Mouse (Mus musculus) brain, embryonic 14.5 days (tissue): Measurements from ENCODE around the gene Cabp1.

Experiments
- CTCF ChIP-seq: fragments of 200-500 bp; IDR thresholded peaks from 2 replicates; pipeline ENCODE4 v1.5.1; 2012; ENCODE audit warnings: inconsistent platforms, mild to moderate bottlenecking, moderate library complexity, borderline replicate concordance; ENCODE audit not compliant: insufficient read depth, insufficient read length; ENCODE audit errors: extremely low read depth
- POLR2A ChIP-seq: fragments of 200-500 bp; IDR thresholded peaks from 2 replicates; pipeline ENCODE4 v1.6.1; 2012; ENCODE audit warnings: mild to moderate bottlenecking, inconsistent platforms, borderline replicate concordance; ENCODE audit not compliant: poor library complexity, insufficient read depth, insufficient read length, severe bottlenecking; ENCODE audit errors: extremely low read depth

- no peak for TF ChIP-seq CTCF
- TF ChIP-seq POLR2A = no peak
These were observed 75.1 kb downstream of the Cabp1 start, which contains the start of gene Acads for GRCm38 (mm10) chr5:115118961-115119570.
